Mouse (Mus musculus): ENCODE measurements around the gene Stim2. TPM values are rescaled to one million over a fixed set of nuclear protein-coding genes. Genes with fewer than 3 reads are reported as not detected.

The Stim2 gene
- total and polyA plus RNA-seq, 3 experiments = 16.8 to 21.5 (median 18.2) TPM

DNA sequence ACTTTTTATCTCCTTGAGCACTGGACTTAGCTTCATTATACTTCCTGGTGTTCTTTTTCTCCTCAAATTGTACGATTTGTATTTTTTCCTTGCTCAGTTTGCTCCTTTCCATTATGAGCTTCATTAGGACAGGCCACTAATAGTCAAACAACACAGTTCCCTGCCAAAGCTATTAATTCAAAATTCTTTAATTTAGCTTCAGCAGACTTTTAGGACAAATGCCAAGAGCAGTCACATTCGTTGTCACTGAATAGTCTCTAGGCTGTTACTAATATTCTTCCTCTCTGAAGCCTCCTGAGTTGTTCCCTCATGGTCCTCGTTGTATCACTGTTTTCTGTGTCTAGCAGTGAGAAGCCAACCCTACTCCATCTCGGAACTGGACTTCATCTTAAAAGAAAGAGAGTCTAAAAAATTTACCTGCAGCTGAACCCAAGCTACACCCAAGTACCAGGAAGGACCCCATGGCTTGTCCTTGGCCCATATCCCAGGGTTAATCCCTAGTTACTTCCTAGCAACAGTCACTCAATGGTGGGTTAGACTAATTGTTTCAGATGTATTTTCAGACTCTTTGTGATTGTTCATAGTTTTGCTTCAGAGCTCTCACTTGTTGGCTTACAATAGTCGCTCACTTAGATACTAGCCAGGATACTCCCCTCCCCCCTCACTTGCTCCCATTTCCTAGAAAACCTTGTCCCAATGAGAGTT lies 149.9 kb downstream of the Stim2 start:
- Histone ChIP-seq H3K27me3 (replicated peaks) (no peaks in the 10 kb centered on the region), H3K4me3 (replicated peaks in 1 of 3; ENCODE audit: low read depth in 2 of 3, low read length in 2 of 3, poor library complexity in 1 of 3) (no peak overlapping the region), H3K9me3 (replicated peaks; ENCODE audit: low read length) (no peaks in the 10 kb centered on the region), H3K4me1 (ENCODE audit: control insufficient read depth in 1 of 2, insufficient read depth in 2 of 2) (peaks cover 0 to 10% of the 10 kb centered on the region in 2 experiments; a peak in 2 of 4 replicates), H3K4me2 (ENCODE audit: insufficient read depth, low read depth, poor library complexity, severe bottlenecking) (no peak overlapping the region), H3K79me2 (replicated peaks; ENCODE audit: control insufficient read depth, extremely low read depth, insufficient read depth, poor library complexity, severe bottlenecking) (no peaks in the 10 kb centered on the region), H3K36me3 (replicated peaks in 1 of 2; ENCODE audit: control insufficient read depth in 1 of 2, insufficient read depth in 1 of 2, low read length in 1 of 2) (no peaks in the 10 kb centered on the region), H3K9ac (ENCODE audit: insufficient read depth, low read depth) (no peak overlapping the region), H3K27ac (ENCODE audit: insufficient read depth, low read depth) (no peak overlapping the region)
- in situ Hi-C loops (cut with MboI; ENCODE audit: low pct_ligation_motif_present, low pct_unique_long_range_greater_than_20kb, low sequenced_read_pairs) = no loop called here
- dilution Hi-C loops (cut with MboI; ENCODE audit: extremely low pct_ligation_motif_present, extremely low pct_unique_long_range_greater_than_20kb, low sequenced_read_pairs) = no loop called here
- DNase-seq (ENCODE audit: extremely low read depth) = no peak
- TF ChIP-seq E2F4 (IDR thresholded peaks at IDR 0.05; ENCODE audit: insufficient replicate concordance, low read depth, low read length) = no peak
- TF ChIP-seq MAFK (IDR thresholded peaks at IDR 0.05; ENCODE audit: insufficient replicate concordance, low read length) = no peak
- no peak for TF ChIP-seq ZNF384 (IDR thresholded peaks at IDR 0.05; ENCODE audit: low read depth, low read length)
- no peak for TF ChIP-seq TBP (conservative IDR thresholded peaks at IDR 0.05; ENCODE audit: low read depth, low read length)
- TF ChIP-seq RAD21 (IDR thresholded peaks at IDR 0.05; ENCODE audit: low read depth, low read length) = no peak

- DNase-seq (ENCODE audit: extremely low read depth) = peak; percentile 46
- TF ChIP-seq IRF4 (IDR thresholded peaks at IDR 0.05; ENCODE audit: low read depth, low read length) = no peak
- TF ChIP-seq RAD21 (IDR thresholded peaks at IDR 0.05; ENCODE audit: low read depth, low read length) = peak; percentile 92
- 0 out of 2 replicates have a peak, but pooled peaks have one; percentile 12 for TF ChIP-seq MXI1 (IDR thresholded peaks at IDR 0.05; ENCODE audit: low read depth, low read length)
- TF ChIP-seq ZNF384 (IDR thresholded peaks at IDR 0.05; ENCODE audit: low read depth, low read length) = peak; percentile 95
- peak; percentile 69 to 83 for TF ChIP-seq CTCF (conservative IDR thresholded peaks at IDR 0.05 in 1 of 2, IDR thresholded peaks at IDR 0.05 in 1 of 2; ENCODE audit: low read depth in 2 of 2, low read length in 2 of 2)
- TF ChIP-seq CHD1 (IDR thresholded peaks at IDR 0.05; ENCODE audit: low read depth, low read length) = no peak
- 0 out of 2 replicates have a peak, but pooled peaks have one; percentile 14 for TF ChIP-seq BHLHE40 (IDR thresholded peaks at IDR 0.05; ENCODE audit: low read depth, low read length)
- 0 out of 2 replicates have a peak, but pooled peaks have one; percentile 19 for TF ChIP-seq JUND (conservative IDR thresholded peaks at IDR 0.05; ENCODE audit: low read depth, low read length)
- TF ChIP-seq SMC3 (IDR thresholded peaks at IDR 0.05; ENCODE audit: low read depth, low read length) = peak; percentile 55
- no peak for TF ChIP-seq USF2 (conservative IDR thresholded peaks at IDR 0.05; ENCODE audit: low read depth, low read length)
Observed at GRCm38 (mm10) chr5:54154503-54155226, 156.4 kb downstream of the Stim2 start.

More at GRCm38 (mm10) chr5:54154503-54155226, 156.4 kb downstream of the Stim2 start:
- no peak overlapping the region for H3K9ac ChIP-seq (ENCODE audit: insufficient read depth, low read depth)
- in situ Hi-C loops (cut with MboI; ENCODE audit: low pct_ligation_motif_present, low pct_unique_long_range_greater_than_20kb, low sequenced_read_pairs) = no loop called here
- H3K79me2 ChIP-seq (replicated peaks; ENCODE audit: control insufficient read depth, extremely low read depth, insufficient read depth, poor library complexity, severe bottlenecking) = no peaks in the 10 kb centered on the region
- H3K27me3 ChIP-seq (replicated peaks) = peaks cover 2% of the 10 kb centered on the region
- no peak overlapping the region for H3K4me3 ChIP-seq (replicated peaks in 1 of 3; ENCODE audit: low read depth in 2 of 3, low read length in 2 of 3, poor library complexity in 1 of 3)
- no peaks in the 10 kb centered on the region for H3K36me3 ChIP-seq (replicated peaks in 1 of 2; ENCODE audit: control insufficient read depth in 1 of 2, insufficient read depth in 1 of 2, low read length in 1 of 2)
- H3K9me3 ChIP-seq (replicated peaks; ENCODE audit: low read length) = no peaks in the 10 kb centered on the region
- dilution Hi-C loops (cut with MboI; ENCODE audit: extremely low pct_ligation_motif_present, extremely low pct_unique_long_range_greater_than_20kb, low sequenced_read_pairs) = no loop called here
- peaks cover 0 to 12% of the 10 kb centered on the region in 2 experiments; a peak in 2 of 4 replicates for H3K4me1 ChIP-seq (ENCODE audit: control insufficient read depth in 1 of 2, insufficient read depth in 2 of 2)
- H3K27ac ChIP-seq (ENCODE audit: insufficient read depth, low read depth) = no peak overlapping the region
- peak overlapping the region; percentile 32; the same call in 1 of the 2 replicates for H3K4me2 ChIP-seq (ENCODE audit: insufficient read depth, low read depth, poor library complexity, severe bottlenecking)

Measured in CH12.LX (cell line).